Mouse (Mus musculus): ENCODE results near the gene Slc26a9.

The Slc26a9 gene

GRCm38 (mm10) chr1:131736494-131736893, 7.3 kb upstream of the Slc26a9 start:
- DNase-seq (ENCODE audit: low read depth, low spot score): no peak

- DNase-seq (ENCODE audit: low read depth, low spot score): no peak
Measured at GRCm38 (mm10) chr1:131737269-131737668, 6.6 kb upstream of the Slc26a9 start.

GRCm38 (mm10) chr1:131738760-131739159, 5.1 kb upstream of the Slc26a9 start:
- no peak for DNase-seq (ENCODE audit: low read depth, low spot score)

GRCm38 (mm10) chr1:131739481-131740160, 4.2 kb upstream of the Slc26a9 start:
- no peak for DNase-seq (ENCODE audit: low read depth, low spot score)

GRCm38 (mm10) chr1:131745391-131745790, 1.6 kb downstream of the Slc26a9 start:
- no peak for DNase-seq (ENCODE audit: low read depth, low spot score)

GRCm38 (mm10) chr1:131747761-131748160, 3.9 kb downstream of the Slc26a9 start:
- DNase-seq (ENCODE audit: low read depth, low spot score): no peak

GRCm38 (mm10) chr1:131748636-131749035, 4.8 kb downstream of the Slc26a9 start:
- no peak for DNase-seq (ENCODE audit: low read depth, low spot score)

GRCm38 (mm10) chr1:131749706-131750545, 6.1 kb downstream of the Slc26a9 start:
- no peak for DNase-seq (ENCODE audit: low read depth, low spot score)

GRCm38 (mm10) chr1:131751181-131751890, 7.5 kb downstream of the Slc26a9 start:
- no peak for DNase-seq (ENCODE audit: low read depth, low spot score)

GRCm38 (mm10) chr1:131751891-131752311, 8.1 kb downstream of the Slc26a9 start:
- DNase-seq (ENCODE audit: low read depth, low spot score): no peak

- DNase-seq (ENCODE audit: low read depth, low spot score): no peak
Measured at GRCm38 (mm10) chr1:131754212-131754829, 10.5 kb downstream of the Slc26a9 start.

GRCm38 (mm10) chr1:131754916-131755315, 11.1 kb downstream of the Slc26a9 start:
- DNase-seq (ENCODE audit: low read depth, low spot score): no peak

- DNase-seq (ENCODE audit: low read depth, low spot score): no peak
Measured at GRCm38 (mm10) chr1:131757211-131757610, 13.4 kb downstream of the Slc26a9 start.

- no peak for DNase-seq (ENCODE audit: low read depth, low spot score)
Measured at GRCm38 (mm10) chr1:131758796-131759195, 15.0 kb downstream of the Slc26a9 start.

- no peak for DNase-seq (ENCODE audit: low read depth, low spot score)
Measured at GRCm38 (mm10) chr1:131759667-131760427, 16.0 kb downstream of the Slc26a9 start.

- no peak for DNase-seq (ENCODE audit: low read depth, low spot score)
Measured at GRCm38 (mm10) chr1:131760428-131760820, 16.6 kb downstream of the Slc26a9 start.

- DNase-seq (ENCODE audit: low read depth, low spot score): no peak
Measured at GRCm38 (mm10) chr1:131761079-131761831, 17.4 kb downstream of the Slc26a9 start.

- DNase-seq (ENCODE audit: low read depth, low spot score): no peak
Measured at GRCm38 (mm10) chr1:131763683-131764082, 19.9 kb downstream of the Slc26a9 start.

GRCm38 (mm10) chr1:131764581-131765338, 20.9 kb downstream of the Slc26a9 start:
- no peak for DNase-seq (ENCODE audit: low read depth, low spot score)

All from embryo, embryonic 11.5 days (tissue).